Mouse (Mus musculus) liver, adult (tissue): Measurements from ENCODE around the gene Gm47429.

ENCODE experiments used
- GATA4 ChIP-seq: IDR thresholded peaks from 2 replicates; pipeline ENCODE4 v1.6.1; 2014; ENCODE audit warnings: mild to moderate bottlenecking, low read length; ENCODE audit not compliant: insufficient replicate concordance

Gm47429 gene

DNA sequence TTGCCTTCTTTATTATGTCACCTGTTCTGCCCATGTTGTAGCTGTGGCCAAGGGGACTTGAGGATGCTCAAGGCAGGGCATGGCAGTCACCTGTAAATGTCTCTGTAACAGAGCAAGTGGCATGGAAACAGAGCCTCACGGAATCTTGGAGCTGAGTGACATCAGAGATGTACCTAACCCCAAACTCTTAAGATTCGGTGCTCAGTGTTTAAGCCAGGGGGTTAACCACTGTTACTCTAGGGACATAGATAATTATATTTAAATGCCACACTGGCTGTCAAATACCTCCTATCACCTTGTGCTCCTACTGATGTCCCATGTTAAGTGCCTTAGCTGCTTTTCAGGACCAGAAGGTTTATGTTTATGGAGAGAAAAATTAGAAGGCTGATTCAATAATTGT, at the start of gene Gm47429:
Gene Gm47429, minus strand, starts transcription at position 101 of the 400 bp plus-strand sequence.
- no peak for TF ChIP-seq GATA4

GRCm38 (mm10) chr13:50467007-50467406, 23.3 kb upstream of the Gm47429 start, which contains the start of gene Nutm2:
Gene Nutm2 (plus strand): TSS chr13:50467307.
- no peak for TF ChIP-seq GATA4

- no peak for TF ChIP-seq GATA4
Measured at GRCm38 (mm10) chr13:50464621-50465562, 21.2 kb upstream of the Gm47429 start.

GRCm38 (mm10) chr13:50453426-50453825, 9.7 kb upstream of the Gm47429 start:
- no peak for TF ChIP-seq GATA4

DNA sequence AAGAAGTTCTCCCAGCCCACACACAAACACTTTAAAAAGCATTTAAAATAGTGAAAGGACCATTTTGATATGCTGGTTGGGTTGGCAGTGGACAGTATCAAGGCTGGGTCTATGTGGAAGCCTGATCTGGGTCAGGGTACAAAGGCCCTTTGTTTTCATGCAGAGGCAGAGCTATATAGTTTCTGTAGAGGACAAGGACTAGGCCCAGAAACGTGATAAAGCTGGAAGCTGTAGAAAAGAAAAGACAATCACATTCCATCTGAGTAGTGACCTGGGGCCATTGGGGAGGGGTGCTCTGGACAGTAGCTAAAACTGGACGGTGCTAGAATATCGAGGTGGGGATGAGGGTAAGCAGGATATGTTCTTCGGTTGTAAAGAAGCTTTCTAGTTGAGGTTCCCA, 1.5 kb upstream of the Gm47429 start:
- TF ChIP-seq GATA4, result no peak

DNA sequence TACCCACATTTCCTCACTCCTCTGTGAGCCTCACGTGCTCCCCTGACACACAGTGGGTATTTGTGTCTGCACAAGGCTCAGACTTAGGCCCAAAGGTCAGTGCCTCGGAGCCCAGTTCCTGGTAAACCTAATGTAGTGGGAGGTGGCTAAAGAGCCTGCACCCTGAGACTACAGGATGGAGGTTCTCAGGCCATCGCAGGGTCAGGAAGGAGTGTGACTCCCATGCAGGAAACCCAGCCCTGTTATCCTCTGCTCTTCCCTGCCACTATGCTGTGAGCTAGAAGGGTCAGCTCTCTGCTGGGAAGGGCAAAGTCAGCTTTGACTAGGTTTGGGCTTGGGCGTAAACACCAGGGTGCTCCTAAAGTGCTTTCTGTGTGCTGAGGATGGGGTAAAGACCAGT, 17.0 kb downstream of the Gm47429 start:
- peak; percentile 56; the same call in 1 of the 2 replicates for TF ChIP-seq GATA4

- TF ChIP-seq GATA4, result no peak
Measured at GRCm38 (mm10) chr13:50424517-50424916, 19.2 kb downstream of the Gm47429 start.

GRCm38 (mm10) chr13:50423625-50424209, 20.0 kb downstream of the Gm47429 start:
- TF ChIP-seq GATA4, result no peak

- no peak for TF ChIP-seq GATA4
Measured at GRCm38 (mm10) chr13:50418421-50418820, 25.3 kb downstream of the Gm47429 start.

DNA sequence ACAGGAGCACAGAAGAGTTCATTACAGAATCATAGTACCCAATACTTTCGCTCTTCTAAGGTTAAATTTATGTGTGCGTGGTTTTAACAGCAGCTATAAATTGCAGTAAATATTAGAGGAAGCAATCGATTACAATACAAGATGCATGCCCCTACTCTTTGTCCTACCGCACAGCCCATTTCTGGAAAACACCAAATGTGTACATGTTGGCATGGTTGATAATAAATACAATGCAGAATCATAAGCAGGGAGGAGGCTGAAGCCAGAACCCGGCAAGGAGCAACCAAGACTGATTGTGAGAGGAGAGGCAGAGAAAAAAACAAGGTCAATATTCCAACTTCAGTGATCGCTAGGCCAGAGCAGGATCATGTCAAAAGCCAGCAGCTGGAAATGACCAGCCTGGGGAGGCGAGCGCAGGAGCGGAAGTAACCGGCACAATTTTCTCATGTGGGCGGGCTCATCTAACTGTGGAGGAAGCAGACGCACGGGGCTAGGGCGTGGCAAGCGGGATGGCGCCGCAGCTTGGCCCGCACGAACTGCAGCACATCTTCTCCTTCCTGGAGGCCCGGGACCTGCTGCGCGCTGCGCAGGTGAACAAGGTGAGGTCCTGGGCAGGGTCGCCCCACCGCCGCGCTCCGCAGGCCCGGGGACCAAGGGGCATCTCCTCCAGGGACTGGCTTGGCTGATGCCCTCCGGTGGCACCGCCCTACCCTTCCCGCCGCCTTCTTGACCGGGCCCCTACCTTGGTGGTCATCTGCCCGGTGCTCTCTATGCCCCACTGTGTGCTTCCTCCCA, 26.1 kb downstream of the Gm47429 start, which contains the start of gene Fbxw17:
Gene Fbxw17, plus strand, starts transcription at position 476 of the 795 bp plus-strand sequence.
- TF ChIP-seq GATA4, result 0 out of 2 replicates have a peak, but pooled peaks have one; percentile 30
